Mouse (Mus musculus): ENCODE measurements at regions not wholly inside any gene's neighbourhood (a gene's known extent, or its start where the extent isn't known, plus 50 kb on each side); places are given as distances from the start of the nearest gene placed in this dataset.

- TF ChIP-seq POLR2A (IDR thresholded peaks at IDR 0.05; ENCODE audit: insufficient read depth, low read depth, low read length), result no peak
- no peak for TF ChIP-seq EP300 (IDR thresholded peaks at IDR 0.05; ENCODE audit: insufficient read depth, low read depth, low read length)
- TF ChIP-seq CTCF (IDR thresholded peaks at IDR 0.05), result no peak
Measured at GRCm38 (mm10) chr15:59816031-59816430, 200.4 kb downstream of the 4933412E24Rik start.
